Mouse (Mus musculus) brain, embryonic 14.5 days (tissue): ENCODE data around the gene Dhx58.

Experiments
- CTCF ChIP-seq: fragments of 200-500 bp; IDR thresholded peaks from 2 replicates; pipeline ENCODE4 v1.5.1; 2012; ENCODE audit warnings: inconsistent platforms, mild to moderate bottlenecking, moderate library complexity, borderline replicate concordance; ENCODE audit not compliant: insufficient read depth, insufficient read length; ENCODE audit errors: extremely low read depth
- POLR2A ChIP-seq: fragments of 200-500 bp; IDR thresholded peaks from 2 replicates; pipeline ENCODE4 v1.6.1; 2012; ENCODE audit warnings: mild to moderate bottlenecking, inconsistent platforms, borderline replicate concordance; ENCODE audit not compliant: poor library complexity, insufficient read depth, insufficient read length, severe bottlenecking; ENCODE audit errors: extremely low read depth

DNA sequence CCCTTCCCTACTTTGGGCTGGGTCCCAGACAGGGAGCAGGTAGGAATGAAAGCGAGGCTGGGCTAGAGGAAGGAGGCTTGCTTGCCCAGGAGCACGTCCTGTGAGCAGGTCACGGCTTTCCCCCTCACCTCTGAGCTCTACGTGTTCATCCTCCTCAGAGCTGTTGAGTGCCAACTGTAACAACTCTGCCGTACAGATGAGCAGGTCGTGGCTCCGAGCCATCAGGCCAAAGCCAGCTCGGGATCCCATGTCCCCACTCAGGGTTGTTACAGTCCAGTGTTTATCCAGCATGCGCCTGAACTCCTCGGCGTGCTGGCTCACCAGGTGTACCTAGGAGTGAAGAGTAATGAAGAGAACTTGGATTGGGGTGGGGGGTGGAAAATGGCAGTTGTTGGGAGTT lies 705 bp downstream of the Dhx58 start:
- no peak for TF ChIP-seq CTCF
- no peak for TF ChIP-seq POLR2A
